Comparison of ENCODE assay signal across 13 mouse cellular contexts in the genomic region with DNA sequence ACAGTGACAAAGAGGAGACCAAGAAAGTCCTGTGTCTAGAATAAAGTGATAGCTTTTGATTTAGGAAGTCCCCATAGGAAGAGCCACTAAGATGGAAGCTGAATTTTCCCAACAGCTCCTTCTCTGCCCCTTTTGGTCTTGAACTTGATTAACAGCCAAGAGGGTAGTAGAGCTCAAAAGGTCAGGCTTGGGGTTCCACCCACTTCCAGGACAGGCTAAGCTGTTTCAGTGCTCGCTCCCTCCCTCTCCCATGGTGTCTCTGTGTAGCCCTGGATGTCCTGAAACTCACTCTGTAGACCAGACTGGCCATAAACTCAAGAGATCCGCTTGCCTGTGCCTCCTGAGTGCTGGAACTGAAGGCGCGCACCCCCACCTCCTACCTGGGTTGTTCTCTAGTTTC. TPM values are rescaled to one million over a fixed set of nuclear protein-coding genes. Genes with fewer than 3 reads are reported as not detected.
DNase-seq lines count a peak whose midpoint lies in the region; ATAC-seq lines count a peak whose summit lies in the region.
"Had no signal": no experiment of that assay in that cellular context is flagged by ENCODE, and none has a peak within 500 bp of the region (broad histone marks: within the 10 kb centered on the region; RNA-seq: fewer than 3 reads in every experiment).

No protein-coding gene starts in this region.

- no peak for DNase-seq in liver
- no peak for DNase-seq in forebrain, embryonic 14.5 days (ENCODE audit: low spot score)
- no peak for DNase-seq in layer of hippocampus, postnatal 36 days
- no peak for DNase-seq in layer of hippocampus, postnatal 25 days (ENCODE audit: extremely low spot score in 1 of 2, low spot score in 1 of 2)
- DNase-seq in cerebellum, postnatal 25 days: no peak
- DNase-seq: adrenal gland, postnatal 36 days had no signal

- no peak overlapping the region for H3K4me3 ChIP-seq in liver, embryonic 12.5 days
- peak overlapping the region; percentile 98 for H3K4me3 ChIP-seq in forebrain, embryonic 14.5 days (ENCODE audit: low read depth, low read length)
- H3K4me3 ChIP-seq in kidney, embryonic 15.5 days (replicated peaks): 0 out of 2 replicates have a peak overlapping the region, but pooled peaks have one; percentile 94
- peak overlapping the region; percentile 88; the same call in 1 of the 2 replicates for H3K4me3 ChIP-seq in neural tube, embryonic 12.5 days

- no peak for ATAC-seq in liver, embryonic 12.5 days
- no peak for ATAC-seq in forebrain, embryonic 14.5 days
- no peak for ATAC-seq in kidney, embryonic 15.5 days (replicated peaks; ENCODE audit: low FRiP score)
- ATAC-seq in neural tube, embryonic 12.5 days (ENCODE audit: low FRiP score, low read depth): no peak

- no peak overlapping the region for H3K27ac ChIP-seq in liver, embryonic 12.5 days
- H3K27ac ChIP-seq in forebrain, embryonic 14.5 days (ENCODE audit: low read depth, low read length): no peak overlapping the region
- no peak overlapping the region for H3K27ac ChIP-seq in kidney, embryonic 15.5 days
- no peak overlapping the region for H3K27ac ChIP-seq in neural tube, embryonic 12.5 days

- H3K9ac ChIP-seq in liver, embryonic 12.5 days: no peak overlapping the region
- H3K9ac ChIP-seq in forebrain, embryonic 14.5 days (ENCODE audit: low read length): peak overlapping the region; percentile 89
- H3K9ac ChIP-seq in kidney, embryonic 15.5 days: no peak overlapping the region
- peak overlapping the region; percentile 90; the same call in 1 of the 2 replicates for H3K9ac ChIP-seq in neural tube, embryonic 12.5 days

- H3K36me3 ChIP-seq in liver, embryonic 12.5 days: peaks cover 12% of the 10 kb centered on the region
- peaks cover 39% of the 10 kb centered on the region for H3K36me3 ChIP-seq in forebrain, embryonic 14.5 days (ENCODE audit: control insufficient read depth, insufficient read depth, low read length)
- peaks cover 29% of the 10 kb centered on the region for H3K36me3 ChIP-seq in kidney, embryonic 15.5 days
- peaks cover 40% of the 10 kb centered on the region for H3K36me3 ChIP-seq in neural tube, embryonic 12.5 days

- WGBS in liver, embryonic 12.5 days (ENCODE audit: insufficient replicate concordance): 84% methylated on average over 4 of the region's 4 CpGs
- 94% methylated on average over 4 of the region's 4 CpGs for WGBS in forebrain, embryonic 14.5 days
- 75% methylated on average over 4 of the region's 4 CpGs for WGBS in kidney, embryonic 15.5 days
- 90% methylated on average over 4 of the region's 4 CpGs for WGBS in neural tube, embryonic 12.5 days

- H3K4me1 ChIP-seq in liver, embryonic 12.5 days: peaks cover 27% of the 10 kb centered on the region
- peaks cover 14% of the 10 kb centered on the region for H3K4me1 ChIP-seq in forebrain, embryonic 14.5 days (ENCODE audit: control insufficient read depth, insufficient read depth, low read length)
- H3K4me1 ChIP-seq in kidney, embryonic 15.5 days: peaks cover 23% of the 10 kb centered on the region
- peaks cover 26% of the 10 kb centered on the region for H3K4me1 ChIP-seq in neural tube, embryonic 12.5 days

- no peaks in the 10 kb centered on the region; the same call in 1 of the 2 replicates for H3K27me3 ChIP-seq in liver, embryonic 12.5 days (replicated peaks)
- no peaks in the 10 kb centered on the region for H3K27me3 ChIP-seq in forebrain, embryonic 14.5 days (replicated peaks; ENCODE audit: control insufficient read depth, insufficient read depth, low read length)
- H3K27me3 ChIP-seq in kidney, embryonic 15.5 days: no peaks in the 10 kb centered on the region
- H3K27me3 ChIP-seq in neural tube, embryonic 12.5 days (replicated peaks): no peaks in the 10 kb centered on the region

- H3K9me3 ChIP-seq in liver, embryonic 12.5 days (replicated peaks): no peaks in the 10 kb centered on the region
- H3K9me3 ChIP-seq in forebrain, embryonic 14.5 days (replicated peaks; ENCODE audit: control insufficient read depth, low read length): no peaks in the 10 kb centered on the region
- no peaks in the 10 kb centered on the region for H3K9me3 ChIP-seq in kidney, embryonic 15.5 days (replicated peaks)
- no peaks in the 10 kb centered on the region for H3K9me3 ChIP-seq in neural tube, embryonic 12.5 days
- H3K9me3 ChIP-seq: G1E had no signal

- H3K4me2 ChIP-seq in liver, embryonic 12.5 days: peak overlapping the region; percentile 95; the same call in 1 of the 2 replicates
- H3K4me2 ChIP-seq in forebrain, embryonic 14.5 days (ENCODE audit: low read length): peak overlapping the region; percentile 76
- 0 out of 2 replicates have a peak overlapping the region, but pooled peaks have one; percentile 90 for H3K4me2 ChIP-seq in kidney, embryonic 15.5 days
- peak overlapping the region; percentile 83 for H3K4me2 ChIP-seq in neural tube, embryonic 12.5 days (replicated peaks)

RNA-seq across cellular contexts. Expression of gene Lmbr1l, which starts 2.0 kb away (rescaled TPM):
- 4.4 and 4.6 TPM in 2 replicates for polyA plus RNA-seq in liver, embryonic 12.5 days (2016; fragmentation: Nextera tagmentation; extraction: Ambion mirVana)
- 10.9 TPM in 2 replicates for polyA plus RNA-seq in forebrain, embryonic 14.5 days (2014; fragmentation: Nextera tagmentation; extraction: Ambion mirVana)
- 16.4 and 17.6 TPM in 2 replicates for polyA plus RNA-seq in kidney, embryonic 15.5 days (2015; fragmentation: Nextera tagmentation; extraction: Ambion mirVana)
- 35.9 and 40.0 TPM in 2 replicates for polyA plus RNA-seq in neural tube, embryonic 12.5 days (2016; fragmentation: Nextera tagmentation; extraction: Ambion mirVana)
- total RNA-seq in layer of hippocampus, postnatal 36 days (2021): 10 to 100 TPM; 16.4 to 22.6 TPM
- total RNA-seq in layer of hippocampus, postnatal 25 days (2021): 10 to 100 TPM; 11.5 to 17.9 TPM

RNA-seq across cellular contexts. Expression of gene Dhh, which starts 17.7 kb away (rescaled TPM):
- polyA plus RNA-seq in liver, embryonic 12.5 days (2016; fragmentation: Nextera tagmentation; extraction: Ambion mirVana): 0.25 and 0.32 TPM in 2 replicates
- polyA plus RNA-seq in forebrain, embryonic 14.5 days (2014; fragmentation: Nextera tagmentation; extraction: Ambion mirVana): 0.18 and 0.36 TPM in 2 replicates
- 1.4 and 2.0 TPM in 2 replicates for polyA plus RNA-seq in kidney, embryonic 15.5 days (2015; fragmentation: Nextera tagmentation; extraction: Ambion mirVana)
- 1.6 and 1.9 TPM in 2 replicates for polyA plus RNA-seq in neural tube, embryonic 12.5 days (2016; fragmentation: Nextera tagmentation; extraction: Ambion mirVana)
- under 1 TPM; 0.12 to 0.15 TPM for total RNA-seq in layer of hippocampus, postnatal 36 days (2021)
- under 1 TPM; 0.17 to 0.19 TPM for total RNA-seq in layer of hippocampus, postnatal 25 days (2021)
- polyA plus RNA-seq: G1E had no signal

RNA-seq across cellular contexts. Expression of gene Tuba1b, which starts 18.3 kb away (rescaled TPM):
- polyA plus RNA-seq in liver, embryonic 12.5 days (2016; fragmentation: Nextera tagmentation; extraction: Ambion mirVana): 1,333 and 1,388 TPM in 2 replicates
- 1,499 and 1,719 TPM in 2 replicates for polyA plus RNA-seq in forebrain, embryonic 14.5 days (2014; fragmentation: Nextera tagmentation; extraction: Ambion mirVana)
- polyA plus RNA-seq in kidney, embryonic 15.5 days (2015; fragmentation: Nextera tagmentation; extraction: Ambion mirVana): 1,698 and 1,797 TPM in 2 replicates
- polyA plus RNA-seq in neural tube, embryonic 12.5 days (2016; fragmentation: Nextera tagmentation; extraction: Ambion mirVana): 1,299 and 1,329 TPM in 2 replicates
- total RNA-seq in layer of hippocampus, postnatal 36 days (2021): 100 to 1,000 TPM; 469 to 520 TPM
- total RNA-seq in layer of hippocampus, postnatal 25 days (2021): 100 to 1,000 TPM; 478 to 525 TPM

RNA-seq across cellular contexts. Expression of gene Rhebl1, which starts 21.7 kb away (rescaled TPM):
- polyA plus RNA-seq in liver, embryonic 12.5 days (2016; fragmentation: Nextera tagmentation; extraction: Ambion mirVana): 4.9 TPM in 2 replicates
- polyA plus RNA-seq in forebrain, embryonic 14.5 days (2014; fragmentation: Nextera tagmentation; extraction: Ambion mirVana): 30.3 and 33.5 TPM in 2 replicates
- 20.0 and 20.5 TPM in 2 replicates for polyA plus RNA-seq in kidney, embryonic 15.5 days (2015; fragmentation: Nextera tagmentation; extraction: Ambion mirVana)
- polyA plus RNA-seq in neural tube, embryonic 12.5 days (2016; fragmentation: Nextera tagmentation; extraction: Ambion mirVana): 27.8 and 27.9 TPM in 2 replicates
- total RNA-seq in layer of hippocampus, postnatal 36 days (2021): 1 to 10 TPM; 6.8 to 7.0 TPM
- 1 to 10 TPM; 4.7 to 7.7 TPM for total RNA-seq in layer of hippocampus, postnatal 25 days (2021)

RNA-seq across cellular contexts. Expression of gene Gm49450, which starts 37.3 kb away (rescaled TPM):
- not detected in 2 replicates for polyA plus RNA-seq in liver, embryonic 12.5 days (2016; fragmentation: Nextera tagmentation; extraction: Ambion mirVana)
- not detected in 2 replicates for polyA plus RNA-seq in forebrain, embryonic 14.5 days (2014; fragmentation: Nextera tagmentation; extraction: Ambion mirVana)
- not detected in 2 replicates for polyA plus RNA-seq in kidney, embryonic 15.5 days (2015; fragmentation: Nextera tagmentation; extraction: Ambion mirVana)
- not detected in 2 replicates for polyA plus RNA-seq in neural tube, embryonic 12.5 days (2016; fragmentation: Nextera tagmentation; extraction: Ambion mirVana)
- total RNA-seq in layer of hippocampus, postnatal 36 days (2021): not detected
- not detected for total RNA-seq in layer of hippocampus, postnatal 25 days (2021)
- total RNA-seq: adrenal gland, postnatal 36 days; G1E; gastrocnemius, postnatal 4 days; left cerebral cortex, postnatal 10 days had no signal
- polyA plus RNA-seq: G1E; thymus, postnatal 0 days had no signal

Comparison
In these comparisons a context has a peak if more than half of its experiments do, and no peak if none do; other contexts are left out.
1. H3K9ac ChIP-seq: peak in forebrain, embryonic 14.5 days (single experiment) and neural tube, embryonic 12.5 days (single experiment); none in liver, embryonic 12.5 days (single experiment) and kidney, embryonic 15.5 days (single experiment).
2. Peak in every context shown above with its lines, with median percentiles within 50 percentile points of each other: H3K4me2 ChIP-seq.